Mouse (Mus musculus): Measurements from ENCODE around the gene Krt26.

Krt26 gene

GRCm38 (mm10) chr11:99284011-99284410 lies 53.8 kb downstream of the Krt26 start:
- no peak for DNase-seq (ENCODE audit: low spot score)

DNA sequence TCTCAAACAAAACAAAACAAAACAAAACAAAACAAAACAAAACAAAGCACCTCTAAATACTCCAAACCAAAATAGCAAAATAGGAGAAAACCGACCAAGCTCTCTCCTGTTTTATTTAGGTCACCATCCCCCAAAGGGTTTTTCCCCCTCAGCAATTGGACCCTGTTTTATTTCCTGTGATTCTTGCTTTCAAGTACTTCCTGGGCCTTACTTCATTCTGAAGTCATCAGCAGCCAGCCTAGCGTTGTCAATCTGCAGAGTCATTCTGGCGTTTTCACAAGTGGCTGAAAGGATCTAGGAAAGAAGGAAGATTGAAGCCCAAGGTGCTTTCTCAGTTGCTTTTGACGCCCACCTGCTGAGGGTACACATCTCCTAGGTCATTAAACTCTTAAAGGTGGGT lies 54.4 kb downstream of the Krt26 start:
- DNase-seq (ENCODE audit: low spot score), result no peak

- DNase-seq (ENCODE audit: low spot score), result no peak
These were observed 56.6 kb downstream of the Krt26 start for GRCm38 (mm10) chr11:99281116-99281515.

DNA sequence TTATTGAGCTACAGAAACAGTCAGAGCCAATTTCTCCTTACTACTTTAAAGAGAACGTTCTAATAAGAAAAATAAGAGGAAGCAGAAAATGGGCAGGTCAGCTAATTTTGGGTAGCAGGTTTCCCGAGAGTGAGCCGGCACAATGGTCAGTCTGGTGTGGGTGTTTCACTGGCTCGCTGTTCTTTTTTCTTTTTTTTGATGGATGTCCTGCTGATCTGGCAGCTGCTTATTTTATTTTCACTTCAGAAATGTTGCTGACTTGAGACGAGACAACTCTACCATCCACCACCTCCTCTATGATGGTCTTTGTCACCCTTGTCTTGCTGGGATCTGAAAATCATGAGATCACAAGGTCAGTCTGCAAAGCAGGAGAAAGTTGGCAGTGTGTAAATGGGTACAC lies 57.8 kb downstream of the Krt26 start:
- DNase-seq (ENCODE audit: low spot score), result no peak
